Comparison of ENCODE assay signal across 20 mouse cellular contexts in genomic region chr9:110384369-110384929, GRCm38 (mm10). TPM values are rescaled to one million over a fixed set of nuclear protein-coding genes. Genes with fewer than 3 reads are reported as not detected.
DNase-seq lines count a peak whose midpoint lies in the region; ATAC-seq lines count a peak whose summit lies in the region.
"Had no signal": no experiment of that assay in that cellular context is flagged by ENCODE, and none has a peak within 500 bp of the region (broad histone marks: within the 10 kb centered on the region; RNA-seq: fewer than 3 reads in every experiment).

No protein-coding gene starts in this region.

- no peak for ATAC-seq in cerebellum, adult (ENCODE audit: insufficient number of reproducible peaks, low FRiP score, low TSS enrichment)
- ATAC-seq: forebrain, embryonic 14.5 days; forebrain, postnatal 0 days; intestine, postnatal 0 days had no signal

- intact Hi-C loops in gastrocnemius, postnatal 14 days (cut with DNase I; ENCODE audit: low total_unique reads): no loop called here

- DNase-seq in testis, postnatal 10 days (ENCODE audit: low spot score): peak; percentile 58
- no peak for DNase-seq in testis, postnatal 14 days (ENCODE audit: low spot score)
- DNase-seq in NIH3T3 (ENCODE audit: low read depth): peak; percentile 11
- DNase-seq in fibroblast of lung, adult 2 months (ENCODE audit: low read depth): peak; percentile 51
- no peak for DNase-seq in gastrocnemius, postnatal 14 days
- DNase-seq: adrenal gland, adult 2 months; adrenal gland, postnatal 25 days; cerebellum, adult 11-12 months; cerebellum, adult 8-10 months; cerebellum, postnatal 10 days; cerebellum, postnatal 36 days; forebrain, postnatal 0 days; gastrocnemius, adult 2 months; gastrocnemius, postnatal 25 days; heart, adult 2 months had no signal

RNA-seq across cellular contexts. Expression of gene Ptpn23, which starts 23.6 kb away (rescaled TPM):
- total RNA-seq in gastrocnemius, postnatal 14 days (2021): 10 to 100 TPM; 10.2 to 10.3 TPM

RNA-seq across cellular contexts. Expression of gene Ngp, which starts 35.1 kb away (rescaled TPM):
- total RNA-seq in gastrocnemius, postnatal 14 days (2021): under 1 TPM in 1 of 2 experiments, not detected in 1; 0.18 TPM
- total RNA-seq: adrenal gland, postnatal 25 days; ES-E14; forebrain, postnatal 0 days; gastrocnemius, adult 2 months; gastrocnemius, postnatal 25 days; heart, adult 2 months; heart, postnatal 25 days had no signal

RNA-seq across cellular contexts. Expression of gene Scap, which starts 51.4 kb away (rescaled TPM):
- 10 to 100 TPM; 24.1 to 26.1 TPM for total RNA-seq in gastrocnemius, postnatal 14 days (2021)

Comparison
In these comparisons a context has a peak if more than half of its experiments do, and no peak if none do; other contexts are left out.
1. DNase-seq: peak in testis, postnatal 10 days (single experiment), NIH3T3 (single experiment) and fibroblast of lung, adult 2 months (single experiment); none in testis, postnatal 14 days (single experiment) and gastrocnemius, postnatal 14 days (single experiment).